Mouse (Mus musculus): ENCODE results near the gene Kdm2a.
"Not testable (repeated sequence)": the region's sequence is repeated elsewhere in the genome, so short reads cannot be mapped to it uniquely, and the experiment has no call there.

The Kdm2a gene

GRCm38 (mm10) chr19:4414631-4415030 lies 16.5 kb upstream of the Kdm2a start:
- no peak for DNase-seq

DNA sequence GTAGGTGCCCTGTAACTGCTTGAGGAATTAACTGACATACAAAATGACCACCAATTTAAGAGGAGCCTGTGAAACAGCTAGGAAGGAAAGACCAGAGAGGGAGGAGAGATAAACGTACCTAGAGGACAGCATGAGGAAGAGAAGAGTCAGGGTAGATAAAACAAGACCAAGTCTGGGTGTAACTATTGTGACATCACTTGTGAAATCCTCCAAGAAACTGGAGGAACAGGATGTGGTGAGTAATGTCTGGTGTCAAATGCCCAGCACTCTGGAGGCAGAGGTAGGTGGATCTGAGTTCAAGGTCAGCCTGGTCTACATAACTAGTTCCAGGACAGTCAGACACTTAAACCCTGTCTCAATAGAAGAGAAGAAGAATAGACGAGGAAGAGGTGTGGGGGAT lies 11.0 kb upstream of the Kdm2a start:
- no peak for DNase-seq

- DNase-seq: no peak
Observed at GRCm38 (mm10) chr19:4404840-4405239, 6.8 kb upstream of the Kdm2a start.

- no peak for DNase-seq
Observed at GRCm38 (mm10) chr19:4398959-4399358, 874 bp upstream of the Kdm2a start.

GRCm38 (mm10) chr19:4398630-4398948 lies 504 bp upstream of the Kdm2a start:
- no peak for DNase-seq

GRCm38 (mm10) chr19:4396998-4397797 lies 887 bp downstream of the Kdm2a start:
- DNase-seq: peak; percentile 98

DNA sequence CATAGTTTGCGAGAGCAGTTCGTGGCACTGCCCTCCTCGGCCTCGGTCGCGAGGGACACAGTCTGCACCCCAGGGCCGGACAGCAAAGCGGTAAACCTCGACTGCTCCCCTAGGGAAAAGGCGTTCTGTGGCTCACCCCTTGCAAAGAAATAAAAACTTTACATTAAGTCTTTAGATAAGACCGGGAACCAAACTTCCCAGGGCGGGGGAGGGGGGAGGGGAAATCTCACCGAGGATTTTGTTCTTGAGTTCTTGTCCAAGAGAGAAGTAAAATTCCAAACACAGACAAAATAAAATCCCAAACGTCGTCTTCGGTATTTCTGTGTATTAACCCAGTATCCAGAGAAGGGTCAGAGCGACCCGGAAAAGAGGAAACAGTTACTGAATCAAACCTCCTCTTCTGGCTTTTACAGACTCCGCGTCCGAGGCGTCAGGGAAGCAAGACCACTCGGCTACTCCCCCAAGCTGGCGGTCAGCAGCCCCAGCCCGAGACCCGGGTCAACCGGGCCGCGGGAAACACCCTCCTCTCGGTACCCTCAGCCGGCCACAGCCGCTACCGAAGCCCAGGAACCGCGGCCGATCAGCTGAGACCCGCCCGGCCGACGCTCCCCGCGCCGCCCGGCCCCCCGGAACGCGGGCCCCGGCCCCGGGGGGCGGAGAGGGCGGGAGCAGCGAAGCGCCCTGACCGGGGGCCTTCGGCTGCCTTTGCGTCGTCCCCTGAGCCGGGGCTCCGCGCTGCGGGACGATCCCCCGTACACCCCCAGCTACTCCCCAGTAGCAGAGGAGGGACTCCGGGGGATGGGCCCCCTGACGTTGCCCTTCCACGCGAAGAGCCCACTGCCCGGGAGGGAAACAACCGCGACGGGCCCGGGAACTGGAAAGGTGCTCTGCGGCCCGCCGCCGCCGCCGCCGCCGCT lies 1.7 kb downstream of the Kdm2a start:
- peak; percentile 56 for DNase-seq

DNA sequence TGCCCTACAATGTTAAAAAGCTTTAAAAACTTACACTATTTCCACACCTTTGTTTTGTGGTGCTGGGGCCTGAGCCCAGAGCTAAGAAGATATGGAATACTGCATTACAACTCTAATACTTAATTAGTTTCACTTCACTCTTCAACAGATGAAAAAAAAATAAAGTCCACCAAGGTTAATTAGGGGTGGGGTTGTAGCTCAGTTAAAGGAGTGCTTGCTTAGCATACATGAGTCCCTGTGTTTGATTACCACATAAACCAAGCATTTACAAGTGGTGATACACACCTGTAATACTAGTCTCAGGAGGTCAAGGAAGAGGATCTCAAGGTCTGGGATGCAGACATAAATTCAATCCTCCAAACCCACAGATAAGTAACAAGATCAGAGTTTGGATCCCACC lies 10.8 kb downstream of the Kdm2a start:
- DNase-seq: no peak

DNA sequence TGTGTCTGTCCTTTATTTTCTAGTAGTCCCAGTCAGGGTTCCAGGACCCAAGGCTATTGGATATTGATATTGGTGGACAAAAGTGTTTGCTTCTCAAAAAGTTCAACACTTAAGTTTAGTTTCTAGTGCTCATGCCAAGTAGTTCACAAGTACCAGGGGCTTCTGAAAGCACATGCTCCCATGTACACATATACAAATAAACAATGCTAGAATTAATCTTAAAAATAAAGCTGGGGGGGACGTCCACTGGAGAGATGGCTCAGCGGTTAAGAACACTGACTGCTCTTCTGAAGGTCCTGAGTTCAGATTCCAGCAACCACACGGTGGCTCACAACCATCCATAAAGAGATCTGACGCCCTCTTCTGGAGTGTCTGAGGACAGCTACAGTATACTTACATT lies 13.1 kb downstream of the Kdm2a start:
- no peak for DNase-seq

- DNase-seq: no peak
Observed at GRCm38 (mm10) chr19:4384322-4384721, 13.8 kb downstream of the Kdm2a start.

GRCm38 (mm10) chr19:4383306-4383705 lies 14.8 kb downstream of the Kdm2a start:
- DNase-seq: no peak

- not testable (repeated sequence) for DNase-seq
Observed at GRCm38 (mm10) chr19:4382303-4382702, 15.8 kb downstream of the Kdm2a start.

GRCm38 (mm10) chr19:4370656-4371055 lies 27.4 kb downstream of the Kdm2a start:
- DNase-seq: no peak

GRCm38 (mm10) chr19:4370254-4370653 lies 27.8 kb downstream of the Kdm2a start:
- no peak for DNase-seq

- DNase-seq: no peak
Observed at GRCm38 (mm10) chr19:4349455-4349854, 48.6 kb downstream of the Kdm2a start.

DNA sequence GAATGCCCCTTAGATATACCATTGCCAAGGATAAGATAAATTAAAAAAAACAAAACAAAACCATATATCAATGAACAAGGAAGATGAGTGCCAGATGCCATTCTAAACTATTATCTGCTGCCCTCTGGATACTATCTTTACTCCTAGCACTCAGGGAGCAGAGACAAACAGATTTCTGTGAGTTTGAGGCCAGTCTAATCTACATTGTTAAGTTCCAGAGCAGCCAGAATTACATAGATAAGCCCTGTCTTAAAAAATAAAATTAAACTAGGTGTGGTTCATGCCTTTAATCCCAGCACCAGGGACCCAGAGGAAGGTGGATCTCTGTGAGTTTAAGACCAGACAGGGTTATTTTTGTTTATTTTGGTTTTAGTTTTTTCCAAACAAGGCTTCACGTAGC lies 51.6 kb downstream of the Kdm2a start:
- DNase-seq: no peak

DNA sequence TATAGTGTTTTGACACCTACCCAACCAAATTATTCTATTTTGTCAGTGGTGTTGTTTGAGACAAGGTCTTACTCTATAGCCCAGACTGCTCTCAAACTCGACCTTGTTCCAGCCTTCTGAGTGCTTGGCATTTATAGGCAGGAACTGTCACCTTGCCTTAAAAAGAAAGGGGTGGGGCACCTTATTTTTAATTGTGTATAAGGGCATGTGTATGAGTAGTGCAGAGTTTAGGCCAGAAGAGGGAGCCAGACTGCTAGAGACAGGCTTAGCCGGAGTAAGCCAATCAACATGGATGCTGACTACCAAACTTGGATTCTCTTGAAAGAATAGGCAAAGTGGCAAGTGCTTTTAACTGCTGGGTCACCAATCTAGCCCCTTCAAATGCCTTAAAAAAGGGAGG lies 59.9 kb downstream of the Kdm2a start:
- DNase-seq: peak; percentile 59

GRCm38 (mm10) chr19:4333791-4334190 lies 64.3 kb downstream of the Kdm2a start:
- DNase-seq: peak; percentile 97

DNA sequence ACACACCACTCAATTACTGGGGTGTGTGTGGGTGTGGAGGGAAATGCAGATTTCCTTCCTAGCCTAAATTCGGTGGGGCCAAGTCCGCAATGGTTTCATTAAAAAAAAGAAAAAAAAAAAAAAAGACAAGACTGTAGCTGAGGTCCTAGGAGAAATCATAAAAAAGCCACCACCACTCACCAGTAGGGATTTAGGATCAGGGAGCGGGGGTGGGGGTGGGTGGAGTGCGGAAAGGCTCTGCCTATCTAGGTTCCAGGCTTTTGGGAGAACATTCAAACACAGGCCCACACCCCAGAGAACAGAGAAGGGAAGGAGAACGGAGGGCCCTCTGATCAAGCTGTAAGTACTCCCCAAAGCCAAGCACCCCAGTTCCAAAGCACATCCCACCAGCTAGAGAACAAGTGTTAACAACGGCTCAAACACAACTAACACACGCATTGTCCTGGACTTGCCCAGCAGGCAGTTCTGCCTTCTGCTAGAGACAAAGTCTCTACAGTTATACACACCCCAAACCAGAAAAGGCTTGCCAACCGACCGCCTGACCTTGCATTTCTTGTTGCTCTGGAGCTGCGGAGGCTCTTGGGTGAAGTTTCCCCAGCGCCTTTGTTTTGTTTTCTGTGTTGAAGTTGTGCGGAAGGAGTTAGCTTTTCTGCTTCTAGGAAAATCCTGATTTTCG lies 64.8 kb downstream of the Kdm2a start:
- peak; percentile 48 for DNase-seq

DNA sequence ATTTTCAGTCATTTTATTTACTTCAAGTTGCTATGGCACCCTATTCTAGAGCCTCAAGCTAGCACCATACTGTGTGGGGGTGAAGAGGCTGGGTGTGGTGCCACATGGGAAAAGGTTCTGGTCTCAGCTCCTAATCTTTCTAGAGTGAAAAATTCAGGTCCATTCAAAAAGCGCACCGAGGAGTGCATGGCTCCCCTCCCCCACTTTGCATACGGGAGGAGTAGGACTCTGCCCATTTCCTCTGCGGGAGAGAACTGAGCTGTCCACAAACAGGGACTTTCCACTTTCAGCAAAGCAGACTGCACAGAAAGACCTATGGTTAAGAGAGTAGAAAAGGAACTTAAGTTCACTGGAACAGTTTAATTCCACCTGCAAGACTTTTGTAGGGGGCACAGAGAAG lies 65.4 kb downstream of the Kdm2a start:
- DNase-seq: peak; percentile 60

- no peak for DNase-seq
Observed at GRCm38 (mm10) chr19:4331273-4331672, 66.8 kb downstream of the Kdm2a start.

DNA sequence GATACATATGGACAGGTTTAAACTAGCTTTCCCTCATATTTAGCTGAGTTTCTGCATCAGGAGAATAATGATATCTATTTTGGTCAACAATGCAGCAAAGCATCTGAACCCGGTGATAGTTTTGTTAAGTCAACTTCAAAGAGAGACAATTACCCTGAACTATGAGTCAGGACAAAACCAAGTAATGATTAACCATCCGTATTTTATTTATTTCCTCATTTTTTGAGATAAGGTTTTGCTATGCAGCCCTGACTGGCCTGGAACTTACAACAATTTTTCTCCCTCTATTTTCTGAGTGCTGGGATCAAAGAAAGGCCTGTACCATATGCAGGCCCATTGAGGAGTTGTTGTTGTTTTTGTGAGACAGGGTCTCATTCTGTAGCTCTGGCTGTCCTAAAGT lies 67.5 kb downstream of the Kdm2a start:
- no peak for DNase-seq

- DNase-seq: no peak
Observed at GRCm38 (mm10) chr19:4328737-4329304, 69.3 kb downstream of the Kdm2a start.
